Mouse (Mus musculus) urinary bladder, postnatal 10 days (tissue): Measurements from ENCODE around the gene Dapk3.

Experiments used
- DNase-seq: peaks from one replicate; pipeline ENCODE4 v3.0.0; 2022; ENCODE audit warnings: low spot score

The Dapk3 gene

GRCm38 (mm10) chr10:81240876-81241275, 58.1 kb downstream of the Dapk3 start:
- DNase-seq, result no peak

- DNase-seq, result no peak
These were observed 59.2 kb downstream of the Dapk3 start for GRCm38 (mm10) chr10:81242021-81242420.
